Mouse (Mus musculus): ENCODE data around the gene Bnc2.

DNA sequence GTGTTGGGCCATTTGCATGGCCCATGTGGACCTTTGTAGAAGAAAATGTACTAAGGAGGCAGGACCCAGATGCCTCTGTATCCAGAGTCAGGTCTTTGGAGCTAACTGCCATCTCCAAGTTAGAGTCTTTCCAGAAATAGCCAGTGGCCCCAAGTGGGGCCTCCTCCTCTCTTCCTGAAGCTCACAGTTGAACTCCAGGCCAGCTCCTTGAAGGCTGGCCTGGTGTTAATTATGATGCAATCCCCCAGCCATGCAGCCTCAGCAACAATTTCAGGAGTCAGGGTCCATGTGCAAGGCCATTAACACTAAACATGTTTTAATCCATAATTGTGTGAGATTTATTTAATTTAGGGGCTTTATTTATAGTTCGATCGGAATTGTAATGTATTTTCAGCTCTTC, 427.7 kb downstream of the Bnc2 start:
- TF ChIP-seq GATA1 (IDR thresholded peaks at IDR 0.05; ENCODE audit: low read length) (no peak), TAL1 (IDR thresholded peaks at IDR 0.05; ENCODE audit: low read length) (no peak)

Data from erythroblast, embryonic 14.5 days (primary cell).